Mouse (Mus musculus) cortical plate, adult 2 months (tissue): ENCODE data around the gene Espn.

Experiments
- CTCF ChIP-seq: fragments of 200-500 bp; IDR thresholded peaks from 2 replicates; pipeline ENCODE4 v1.5.1; 2011; ENCODE audit warnings: mild to moderate bottlenecking, control low read depth, low read length; ENCODE audit not compliant: insufficient read depth; ENCODE audit errors: extremely low read depth
- POLR2A ChIP-seq: fragments of 200-500 bp; IDR thresholded peaks from 2 replicates; pipeline ENCODE4 v1.6.1; 2011; ENCODE audit warnings: mild to moderate bottlenecking, low read length, control low read depth; ENCODE audit not compliant: insufficient read depth; ENCODE audit errors: extremely low read depth

- TF ChIP-seq POLR2A (no peak), CTCF (no peak)
These were observed 55.2 kb downstream of the Espn start for GRCm38 (mm10) chr4:152096927-152097326.
